Mouse (Mus musculus) hindbrain, postnatal 0 days (tissue): ENCODE measurements around the gene Ak2. TPM values are rescaled to one million over a fixed set of nuclear protein-coding genes. Genes with fewer than 3 reads are reported as not detected.

ENCODE experiments used
- ATAC-seq: fragments of 200-750 bp; cut with Nextera tagmentation; 2 replicates; pipeline ENCODE4 v1.8.0; 2017; ENCODE audit warnings: mild to moderate bottlenecking, moderate TSS enrichment, moderate library complexity
- DNase-seq: peaks from one replicate; pipeline ENCODE4 v3.0.0-alpha.2; 2015; ENCODE audit warnings: low spot score
- H3K27ac ChIP-seq: fragments of 300-500 bp; sonication (generic); 2 replicates; pipeline ENCODE4 v1.5.1; 2014; ENCODE audit warnings: mild to moderate bottlenecking
- H3K27me3 ChIP-seq: fragments of 300-500 bp; sonication (generic); 2 replicates; pipeline ENCODE4 v1.6.1; 2014; ENCODE audit warnings: low read length, mixed read lengths; ENCODE audit not compliant: insufficient read depth
- H3K36me3 ChIP-seq: fragments of 300-500 bp; sonication (generic); 2 replicates; pipeline ENCODE4 v1.6.1; 2014; ENCODE audit warnings: low read length, mixed read lengths; ENCODE audit not compliant: insufficient read depth
- H3K4me1 ChIP-seq: fragments of 300-500 bp; sonication (generic); 2 replicates; pipeline ENCODE4 v1.6.1; 2014; ENCODE audit warnings: antibody characterized with exemption, low read length, mixed read lengths; ENCODE audit not compliant: insufficient read depth
- H3K4me2 ChIP-seq: fragments of 300-500 bp; sonication (generic); 2 replicates; pipeline ENCODE4 v1.6.1; 2014; ENCODE audit warnings: low read depth, mild to moderate bottlenecking, low read length, moderate library complexity, mixed read lengths
- H3K4me3 ChIP-seq: fragments of 300-500 bp; sonication (generic); 2 replicates; pipeline ENCODE4 v1.5.1; 2014; ENCODE audit warnings: low read length
- H3K9ac ChIP-seq: fragments of 300-500 bp; sonication (generic); replicated peaks from 2 replicates; pipeline ENCODE4 v1.6.1; 2014; ENCODE audit warnings: mild to moderate bottlenecking, low read length, moderate library complexity, mixed read lengths
- H3K9me3 ChIP-seq: fragments of 300-500 bp; sonication (generic); 2 replicates; pipeline ENCODE4 v1.6.1; 2016; ENCODE audit warnings: low read length, mixed read lengths
- CTCF ChIP-seq: IDR thresholded peaks from 2 replicates; pipeline ENCODE4 v1.5.1; 2016; ENCODE audit warnings: antibody characterized with exemption, control low read depth, low read depth
- WGBS: fragments of 180-500 bp; shearing (Covaris S2); extraction: QIAGEN DNeasy Blood & Tissue Kit; methylation state at CpG from one replicate; pipeline ENCODE4 v1.1.7; 2014; 5-methylcytosine and 5-hydroxymethylcytosine counted together
- polyA plus RNA-seq: library from polyadenylated mRNA; unstranded; fragments of >200 nt; fragmentation: Nextera tagmentation; extraction: Ambion mirVana; gene quantifications from 2 replicates; pipeline ENCODE4 v1.2.1, GENCODE M21; 2015
- total RNA-seq: library from RNA; depleted of rRNA; stranded (reverse); fragments of >200 nt; gene quantifications from 2 replicates; pipeline ENCODE4 v1.2.3, GENCODE M21; 2014

The Ak2 gene
- total and polyA plus RNA-seq, 2 experiments from 2014 or later, result 32.3 to 78.5 TPM

DNA sequence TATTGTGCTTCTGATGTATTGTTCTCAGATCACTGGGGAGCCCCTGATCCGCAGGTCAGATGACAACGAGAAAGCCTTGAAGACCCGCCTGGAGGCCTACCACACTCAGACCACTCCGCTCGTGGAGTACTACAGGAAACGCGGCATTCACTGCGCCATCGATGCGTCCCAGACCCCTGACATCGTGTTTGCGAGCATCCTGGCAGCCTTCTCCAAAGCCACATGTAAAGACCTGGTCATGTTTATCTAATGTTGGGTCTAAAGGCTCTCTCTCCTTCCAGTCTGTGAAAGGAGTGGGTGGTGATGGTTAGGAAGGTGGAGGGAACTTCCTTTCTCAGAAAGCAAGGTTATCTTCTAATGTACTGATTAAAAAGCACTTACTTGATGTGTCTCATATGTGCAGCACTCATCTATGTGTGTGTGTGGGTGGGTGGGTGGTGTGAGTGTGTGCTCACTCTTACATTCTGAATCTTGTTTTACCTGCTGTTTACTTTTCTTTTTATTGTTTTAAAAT, 16.3 kb downstream of the Ak2 start:
- Histone ChIP-seq H3K36me3 (peaks cover 33% of the 10 kb centered on the region), H3K4me2 (no peak overlapping the region), H3K9me3 (no peaks in the 10 kb centered on the region), H3K4me3 (no peak overlapping the region), H3K9ac (no peak overlapping the region), H3K27ac (no peak overlapping the region), H3K4me1 (0 out of 2 replicates have a peak, but pooled peaks cover 8% of the 10 kb centered on the region), H3K27me3 (no peaks in the 10 kb centered on the region)
- no peak for TF ChIP-seq CTCF
- ATAC-seq, result no peak
- DNase-seq, result no peak
- 81% methylated on average over 12 of the region's 12 CpGs for WGBS

DNA sequence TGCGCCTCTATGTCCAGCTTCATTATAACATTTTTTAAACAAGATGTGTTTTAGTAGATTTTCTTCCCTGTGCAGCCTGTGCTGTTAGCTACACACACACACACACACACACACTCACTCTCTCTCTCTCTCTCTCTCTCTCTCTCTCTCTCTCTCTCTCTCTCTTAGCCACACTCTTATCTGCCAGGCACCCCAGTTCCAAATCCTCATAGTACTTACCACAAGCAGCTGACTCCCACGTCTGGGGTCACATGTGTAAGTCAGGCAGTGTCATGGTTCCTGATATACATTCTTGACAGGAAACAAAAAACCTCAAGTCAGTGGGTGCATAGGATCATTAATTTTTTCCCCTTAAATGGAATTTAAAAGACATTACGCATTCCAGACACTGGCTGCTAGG, 16.9 kb downstream of the Ak2 start:
- no peak for ATAC-seq
- Histone ChIP-seq H3K9me3 (no peaks in the 10 kb centered on the region), H3K4me2 (no peak overlapping the region), H3K27me3 (no peaks in the 10 kb centered on the region), H3K36me3 (peaks cover 30% of the 10 kb centered on the region), H3K9ac (no peak overlapping the region), H3K27ac (no peak overlapping the region), H3K4me1 (0 out of 2 replicates have a peak, but pooled peaks cover 8% of the 10 kb centered on the region), H3K4me3 (no peak overlapping the region)
- DNase-seq, result no peak
- no peak for TF ChIP-seq CTCF
- WGBS, result 87% methylated on average over 3 of the region's 3 CpGs

DNA sequence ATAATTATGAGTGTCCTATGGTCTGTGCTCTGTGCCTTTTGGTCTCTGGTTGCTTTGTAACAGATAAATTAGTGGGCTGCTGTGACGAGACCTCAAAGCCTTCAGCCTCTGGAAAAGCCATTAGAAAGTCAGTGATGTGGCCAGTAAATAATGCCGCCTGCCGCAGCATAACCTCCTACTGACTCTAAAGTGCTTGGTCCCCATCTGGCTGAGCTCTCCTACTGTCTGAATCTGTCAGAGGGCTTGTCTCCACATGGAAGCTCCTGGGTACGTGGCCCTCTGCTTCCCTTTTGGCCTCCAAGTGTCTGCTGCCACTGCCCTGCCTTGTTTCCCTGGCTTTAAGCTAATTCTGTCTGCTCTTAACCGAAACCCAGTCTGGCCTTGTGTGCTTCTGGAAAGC, 17.8 kb downstream of the Ak2 start:
- 0 out of 2 replicates have a peak, but pooled peaks cover 8% of the 10 kb centered on the region for H3K4me1 ChIP-seq
- no peak overlapping the region for H3K4me2 ChIP-seq
- H3K4me3 ChIP-seq, result no peak overlapping the region
- no peak for TF ChIP-seq CTCF
- H3K36me3 ChIP-seq, result peaks cover 30% of the 10 kb centered on the region
- H3K9ac ChIP-seq, result no peak overlapping the region
- 64% methylated on average over 5 of the region's 5 CpGs for WGBS
- no peak overlapping the region for H3K27ac ChIP-seq
- ATAC-seq, result no peak
- no peak for DNase-seq
- no peaks in the 10 kb centered on the region for H3K27me3 ChIP-seq
- H3K9me3 ChIP-seq, result no peaks in the 10 kb centered on the region

DNA sequence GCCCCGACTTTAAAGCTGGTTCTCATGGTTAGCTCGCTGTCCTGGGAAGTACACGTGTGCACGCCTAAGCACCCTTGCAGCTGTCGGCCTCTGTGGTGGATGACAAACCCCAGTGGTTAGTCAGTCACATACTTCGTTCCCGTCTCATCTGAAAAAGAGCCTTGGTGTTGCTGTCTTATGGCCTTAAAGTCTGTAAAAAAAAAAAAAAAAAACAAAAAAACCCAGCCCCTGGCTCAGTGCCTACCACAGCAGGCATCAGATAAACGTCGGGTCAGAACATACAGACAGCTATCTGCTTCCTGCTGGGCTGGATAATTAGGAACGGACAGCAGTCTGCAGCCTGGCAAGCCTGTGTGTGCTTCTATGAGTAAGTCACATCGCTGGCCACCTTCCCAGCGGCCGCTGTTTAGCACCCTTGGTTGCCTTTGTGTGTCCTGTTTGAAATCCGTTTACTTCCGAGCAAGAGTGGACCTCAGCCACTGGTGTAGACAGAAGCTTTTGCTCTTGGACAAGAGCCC, 19.9 kb downstream of the Ak2 start:
- Histone ChIP-seq H3K4me2 (no peak overlapping the region), H3K9ac (no peak overlapping the region), H3K4me1 (0 out of 2 replicates have a peak, but pooled peaks cover 8% of the 10 kb centered on the region), H3K9me3 (no peaks in the 10 kb centered on the region), H3K27me3 (no peaks in the 10 kb centered on the region), H3K4me3 (no peak overlapping the region), H3K36me3 (peaks cover 21% of the 10 kb centered on the region), H3K27ac (peak overlapping the region; percentile 61)
- ATAC-seq, result peak; percentile 88
- peak; percentile 91 for DNase-seq
- WGBS, result 21% methylated on average over 15 of the region's 15 CpGs
- TF ChIP-seq CTCF, result no peak

GRCm38 (mm10) chr4:129013151-129013864, 21.6 kb downstream of the Ak2 start:
- no peak for DNase-seq
- TF ChIP-seq CTCF, result no peak
- Histone ChIP-seq H3K4me2 (no peak overlapping the region), H3K4me1 (0 out of 2 replicates have a peak, but pooled peaks cover 8% of the 10 kb centered on the region), H3K9me3 (no peaks in the 10 kb centered on the region), H3K36me3 (peaks cover 13% of the 10 kb centered on the region), H3K27ac (no peak overlapping the region), H3K27me3 (no peaks in the 10 kb centered on the region), H3K4me3 (no peak overlapping the region), H3K9ac (no peak overlapping the region)
- WGBS, result 68% methylated on average over 10 of the region's 10 CpGs
- ATAC-seq, result no peak

DNA sequence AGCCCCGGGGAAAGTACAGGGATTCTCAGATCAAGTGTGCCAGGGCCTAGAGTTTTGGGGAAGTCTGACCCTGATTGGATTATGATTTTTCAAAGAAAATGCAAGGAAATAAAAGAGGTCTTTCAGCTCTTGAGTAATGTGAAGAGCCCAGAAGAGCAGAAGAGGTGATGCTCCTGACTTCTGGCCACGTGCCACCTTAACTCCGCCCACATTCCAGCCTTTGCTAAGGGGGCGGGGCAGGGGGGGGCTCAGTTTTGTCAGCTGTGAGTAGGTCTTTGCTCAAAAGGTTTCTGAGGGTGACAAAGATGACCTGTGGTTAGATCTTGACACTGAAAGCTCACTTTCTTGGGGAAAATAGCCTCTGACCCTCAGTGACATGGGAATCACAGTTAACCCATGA, 24.6 kb downstream of the Ak2 start:
- no peak for TF ChIP-seq CTCF
- DNase-seq (no peak), ATAC-seq (no peak)
- Histone ChIP-seq H3K27me3 (no peaks in the 10 kb centered on the region), H3K36me3 (no peaks in the 10 kb centered on the region), H3K4me2 (no peak overlapping the region), H3K27ac (no peak overlapping the region), H3K9ac (no peak overlapping the region), H3K4me1 (peaks cover 26% of the 10 kb centered on the region), H3K4me3 (no peak overlapping the region), H3K9me3 (no peaks in the 10 kb centered on the region)
- WGBS, result 41% methylated on average over 4 of the region's 4 CpGs

DNA sequence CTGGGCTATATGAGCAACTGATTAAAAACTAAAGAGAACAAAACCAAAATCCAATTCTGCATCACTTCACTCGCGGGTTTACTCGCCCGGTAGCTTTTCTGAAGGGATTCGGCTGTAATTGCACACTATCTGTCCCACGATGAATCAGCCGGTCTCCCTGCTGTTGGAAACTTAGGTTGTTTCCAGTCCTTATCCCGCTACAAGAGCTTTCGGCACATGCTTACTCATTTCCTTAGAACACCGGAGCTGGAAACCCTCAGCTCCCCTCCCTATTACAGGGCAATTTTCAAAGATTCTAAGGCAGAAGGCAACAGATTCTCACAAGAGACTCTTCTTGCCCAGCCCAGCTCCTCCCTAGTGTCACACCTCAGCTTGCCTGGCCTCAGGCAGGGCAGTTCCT, 25.4 kb downstream of the Ak2 start:
- Histone ChIP-seq H3K9me3 (no peaks in the 10 kb centered on the region), H3K4me3 (no peak overlapping the region), H3K36me3 (no peaks in the 10 kb centered on the region), H3K9ac (no peak overlapping the region), H3K27ac (no peak overlapping the region), H3K27me3 (no peaks in the 10 kb centered on the region), H3K4me1 (peaks cover 23% of the 10 kb centered on the region), H3K4me2 (no peak overlapping the region)
- no peak for TF ChIP-seq CTCF
- DNase-seq (no peak), ATAC-seq (no peak)
- WGBS, result 88% methylated on average over 10 of the region's 10 CpGs
